Mouse (Mus musculus) cerebellum, adult 9-10 months (tissue): ENCODE measurements at regions not wholly inside any gene's neighbourhood (a gene's known extent, or its start where the extent isn't known, plus 50 kb on each side); places are given as distances from the start of the nearest gene placed in this dataset.

Source experiments
- DNase-seq: peaks from one replicate; pipeline ENCODE4 v3.0.0; 2022

- DNase-seq, result peak; percentile 3
These were observed 293.5 kb upstream of the Tom1l1 start for GRCm38 (mm10) chr11:90981626-90982025.

DNA sequence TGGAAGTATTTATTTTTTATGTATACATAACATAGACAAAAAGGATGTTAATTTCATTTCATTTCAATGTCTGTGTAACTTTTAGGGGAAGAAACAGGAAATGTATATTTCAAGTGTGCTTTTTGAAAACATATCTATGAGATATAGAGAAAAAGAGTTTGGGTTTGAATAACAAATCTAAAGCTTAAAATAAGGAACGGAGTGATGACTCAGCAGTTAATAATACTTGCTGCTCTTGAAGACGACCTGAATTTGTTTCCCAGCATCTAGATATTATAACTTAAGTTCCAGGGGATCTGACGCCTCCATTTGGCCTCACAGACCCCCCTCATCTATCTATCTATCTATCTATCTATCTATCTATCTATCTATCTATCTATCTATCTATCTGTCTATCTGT is 290.1 kb upstream of the Tom1l1 start:
- no peak for DNase-seq

DNA sequence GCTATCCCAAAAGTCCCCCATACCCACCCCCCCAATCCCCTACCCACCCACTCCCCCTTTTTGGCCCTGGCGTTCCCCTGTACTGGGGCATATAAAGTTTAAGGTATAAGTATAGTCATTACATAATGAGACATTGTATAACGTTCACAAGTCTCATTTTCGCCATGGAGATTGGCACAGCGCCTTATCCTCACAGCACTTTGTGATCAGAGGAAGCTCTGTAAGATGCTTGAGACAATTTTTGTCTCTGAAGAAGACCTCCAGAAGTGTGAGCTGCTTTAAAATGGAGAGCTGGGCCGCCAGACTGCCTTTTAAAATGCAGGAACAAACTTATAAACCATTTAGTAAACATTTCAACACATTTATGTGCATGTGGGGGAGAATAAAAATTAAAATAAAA is 252.9 kb upstream of the Tom1l1 start:
- no peak for DNase-seq

- DNase-seq, result no peak
These were observed 237.6 kb upstream of the Tom1l1 start for GRCm38 (mm10) chr11:90925738-90926137.

GRCm38 (mm10) chr11:90917782-90918181 is 229.6 kb upstream of the Tom1l1 start:
- DNase-seq, result no peak

DNA sequence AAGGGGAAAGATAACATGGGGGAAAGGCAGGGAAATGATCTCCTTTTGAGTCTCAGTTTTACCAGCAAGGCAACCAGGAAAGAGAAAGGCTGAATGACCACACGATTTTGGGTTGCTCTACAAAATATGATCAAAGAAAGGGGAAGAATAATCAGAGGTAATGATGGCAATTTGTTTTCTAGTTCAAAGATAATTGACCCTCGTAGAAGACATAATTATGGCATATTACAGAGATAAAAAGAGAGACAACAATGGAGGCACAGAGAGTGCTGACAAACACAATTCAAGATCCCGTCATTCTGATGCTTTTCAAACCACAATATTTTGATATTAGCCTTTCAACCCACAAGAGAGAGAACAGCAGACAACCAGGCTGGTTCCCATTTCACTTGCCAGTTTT is 206.1 kb upstream of the Tom1l1 start:
- DNase-seq, result no peak

- DNase-seq, result no peak
These were observed 185.0 kb upstream of the Tom1l1 start for GRCm38 (mm10) chr11:90873122-90873521.

DNA sequence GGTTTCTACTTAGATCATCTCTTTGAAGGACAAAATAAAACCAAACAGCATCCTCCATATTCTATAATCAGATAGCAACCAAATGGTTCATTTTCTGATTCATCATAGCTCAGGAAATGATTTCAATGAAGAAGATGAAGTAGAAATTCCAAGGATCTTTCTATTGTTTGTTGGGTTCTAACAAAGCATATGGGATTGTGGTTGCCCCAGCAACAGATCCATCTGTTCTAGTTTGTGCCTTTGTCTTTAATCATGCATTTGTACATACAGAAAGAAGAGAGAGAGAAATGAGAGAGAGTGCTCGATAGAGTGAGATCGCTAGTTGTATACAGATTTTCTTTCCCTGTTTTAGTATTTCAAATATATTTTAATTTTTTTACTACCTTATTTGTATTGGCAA is 183.5 kb upstream of the Tom1l1 start:
- no peak for DNase-seq

- DNase-seq, result no peak
These were observed 176.0 kb upstream of the Tom1l1 start for GRCm38 (mm10) chr11:90863981-90864760.

DNA sequence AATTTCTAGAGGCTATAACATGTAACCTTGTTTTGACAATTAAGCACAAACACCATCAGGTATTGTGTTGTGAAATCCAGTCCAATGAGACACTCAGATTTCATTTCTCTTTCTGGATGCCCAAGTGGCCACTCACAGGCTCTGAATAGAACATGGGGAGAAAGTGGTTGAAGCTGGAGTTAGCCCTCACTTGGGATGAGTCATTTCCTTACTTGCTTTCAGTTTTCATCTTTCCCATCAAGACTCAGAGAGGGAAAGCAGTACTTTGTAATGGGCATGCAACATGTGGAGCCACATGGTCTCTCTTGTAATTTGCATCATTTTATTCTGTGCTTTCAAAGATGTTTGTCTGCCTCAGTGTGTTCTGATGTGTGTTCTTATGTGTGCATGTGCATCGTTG is 167.6 kb upstream of the Tom1l1 start:
- no peak for DNase-seq

- DNase-seq, result no peak
These were observed 167.2 kb upstream of the Tom1l1 start for GRCm38 (mm10) chr11:90855324-90855723.

DNA sequence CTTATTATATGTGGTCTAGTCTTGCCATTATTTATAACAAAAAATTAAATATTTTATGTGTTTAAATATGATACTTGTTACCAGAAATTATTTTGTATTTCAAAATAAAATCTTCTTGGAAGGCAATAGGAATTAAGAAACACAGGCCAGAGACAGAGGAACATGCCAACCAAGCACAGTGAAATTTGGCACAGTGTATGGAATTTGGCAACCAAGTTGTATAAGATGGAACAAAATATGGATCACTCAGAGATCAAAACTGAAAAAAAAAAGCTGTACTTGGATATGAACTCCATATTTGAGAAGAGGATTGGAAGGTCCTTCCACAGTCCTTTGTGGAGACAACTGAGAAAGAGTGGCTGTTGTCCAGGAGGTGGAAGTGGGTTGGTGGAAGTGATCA is 163.1 kb upstream of the Tom1l1 start:
- DNase-seq, result no peak

DNA sequence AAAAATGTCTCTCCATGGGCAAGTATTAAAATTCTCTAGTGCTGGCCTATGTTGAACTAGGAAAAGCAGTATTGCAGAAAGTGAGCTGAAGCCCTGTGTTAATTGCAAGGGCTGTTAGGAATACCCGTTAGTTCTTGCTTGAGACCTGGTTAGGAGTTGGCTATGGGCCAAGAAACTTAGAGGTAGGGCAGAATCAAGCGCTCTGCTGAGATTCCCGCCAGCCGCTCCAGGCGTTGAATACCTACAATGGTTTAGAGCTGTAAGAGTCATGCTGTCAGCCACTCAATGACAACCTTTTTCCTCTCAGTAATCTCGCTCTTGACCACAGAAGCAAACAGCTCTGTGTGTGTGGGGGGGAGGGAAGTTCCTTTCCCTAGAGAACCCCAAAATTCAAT is 156.8 kb upstream of the Tom1l1 start:
- DNase-seq, result no peak

GRCm38 (mm10) chr11:90844266-90844924 is 156.2 kb upstream of the Tom1l1 start:
- no peak for DNase-seq

- DNase-seq, result no peak
These were observed 150.0 kb upstream of the Tom1l1 start for GRCm38 (mm10) chr11:90838161-90838560.

- no peak for DNase-seq
These were observed 136.6 kb upstream of the Tom1l1 start for GRCm38 (mm10) chr11:90824761-90825160.

DNA sequence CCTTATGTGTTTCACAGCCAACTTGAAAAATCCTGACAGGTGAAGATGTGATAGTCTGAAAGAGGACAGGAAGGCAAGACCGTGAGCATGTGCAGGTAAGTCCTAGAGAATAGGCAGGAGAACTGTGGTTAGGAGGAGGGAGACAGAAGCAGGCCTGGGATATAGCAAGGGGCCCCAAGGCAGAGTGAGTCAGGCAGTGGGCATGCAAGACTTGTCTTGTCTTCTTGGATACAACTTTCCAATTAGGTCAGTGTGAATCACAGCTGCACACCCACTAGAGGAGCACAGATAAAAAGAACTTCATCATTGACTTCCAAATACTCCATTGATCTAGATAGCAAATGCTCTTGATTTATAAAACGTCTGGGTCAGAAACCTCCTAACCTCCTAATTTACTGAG is 128.6 kb upstream of the Tom1l1 start:
- DNase-seq, result no peak

GRCm38 (mm10) chr11:90814471-90814870 is 126.3 kb upstream of the Tom1l1 start:
- no peak for DNase-seq

DNA sequence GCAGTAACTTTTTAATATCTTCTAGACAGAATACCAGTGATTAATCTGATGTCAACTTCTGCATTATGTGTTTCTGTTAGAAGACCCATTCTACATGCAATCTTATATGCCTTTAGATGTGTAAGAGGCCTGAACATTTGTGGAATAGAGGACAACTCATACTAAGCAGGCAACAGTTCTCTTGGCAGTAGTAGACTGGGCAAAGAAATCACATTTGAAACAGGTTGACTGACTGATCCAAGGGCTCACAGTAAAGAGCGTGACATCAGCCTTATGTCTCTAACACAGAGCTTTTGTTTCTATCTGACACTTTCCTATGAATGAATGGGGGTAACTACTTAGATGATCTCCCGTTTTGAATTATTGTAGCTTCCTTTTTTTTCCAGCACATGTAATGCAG is 124.8 kb upstream of the Tom1l1 start:
- no peak for DNase-seq

- no peak for DNase-seq
These were observed 124.4 kb upstream of the Tom1l1 start for GRCm38 (mm10) chr11:90812530-90812929.

DNA sequence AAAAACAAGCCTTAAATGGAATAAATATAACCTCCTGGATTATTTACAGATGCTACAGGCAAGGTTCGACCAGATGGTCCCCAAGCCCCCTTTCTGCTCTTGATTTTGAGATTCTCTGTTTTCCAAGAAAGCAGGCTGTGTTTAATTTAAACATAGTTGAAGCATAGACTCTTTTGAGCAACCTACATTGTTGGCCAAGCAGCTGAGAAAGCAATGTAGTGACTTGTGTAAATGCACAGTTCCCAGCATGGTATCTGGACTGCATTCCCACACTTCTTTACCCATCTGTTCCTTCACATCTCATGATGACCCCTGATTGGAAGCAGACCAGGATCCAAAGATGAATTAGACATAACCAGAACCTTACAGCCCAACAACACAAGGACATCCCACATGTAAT is 120.3 kb upstream of the Tom1l1 start:
- no peak for DNase-seq

GRCm38 (mm10) chr11:90807343-90807742 is 119.2 kb upstream of the Tom1l1 start:
- no peak for DNase-seq

DNA sequence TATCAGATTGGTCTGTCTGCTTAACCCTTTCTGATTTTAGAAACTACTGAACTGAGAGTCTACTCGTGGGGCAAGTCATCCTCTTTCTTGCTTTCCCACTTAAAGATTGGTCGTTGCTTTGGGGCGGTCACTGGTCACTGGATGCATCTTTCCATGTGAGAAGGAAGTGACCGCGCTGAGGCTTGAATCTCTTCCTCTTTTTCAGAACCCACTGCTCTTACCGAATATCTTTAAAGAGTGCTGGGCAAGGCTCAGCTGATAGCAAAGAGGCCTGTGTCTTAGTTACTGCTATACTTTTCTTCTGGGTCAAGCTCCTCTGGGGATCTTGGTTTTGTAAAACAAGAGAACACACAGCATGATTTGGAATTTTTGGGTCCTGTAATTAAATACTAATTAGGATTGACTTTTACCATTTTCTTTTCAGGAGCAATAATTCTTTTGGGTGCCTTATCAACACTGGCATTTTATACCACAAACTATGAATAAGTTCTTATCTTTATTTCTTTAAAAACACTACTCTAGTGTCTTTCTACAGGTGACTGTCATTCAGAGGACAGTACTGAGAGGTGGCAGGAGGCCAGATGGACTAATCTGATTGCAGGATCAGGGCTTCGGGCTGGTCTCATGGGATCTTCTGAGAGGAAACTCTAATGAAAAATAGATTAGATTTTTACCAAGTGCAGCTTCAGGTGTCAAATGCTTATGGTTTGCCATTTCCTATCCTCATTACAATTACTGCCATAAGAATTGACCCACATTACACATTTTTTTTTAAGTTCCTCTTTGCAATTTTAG is 114.6 kb upstream of the Tom1l1 start:
- no peak for DNase-seq

GRCm38 (mm10) chr11:90797577-90797976 is 109.4 kb upstream of the Tom1l1 start:
- DNase-seq, result no peak
